Mouse (Mus musculus) MEL (cell line): ENCODE measurements around the gene Pygb. TPM values are rescaled to one million over a fixed set of nuclear protein-coding genes. Genes with fewer than 3 reads are reported as not detected.

Experiments used
- DNase-seq: peaks from one replicate; pipeline ENCODE4 v3.0.0; 2011; ENCODE audit warnings: low read depth, low spot score
- H3K27ac ChIP-seq: 2 replicates; pipeline ENCODE4 v1.5.1; 2012; ENCODE audit warnings: low read depth, mild to moderate bottlenecking, control low read depth, low read length, moderate library complexity; ENCODE audit not compliant: control insufficient read depth
- H3K27me3 ChIP-seq, 2 experiments: fragments of 150-350 bp in 1 of 2; sonication (generic) in 1 of 2; 2 replicates each; pipeline ENCODE4 v1.6.1; 2012; ENCODE audit warnings: low read length in 2 of 2, mild to moderate bottlenecking in 2 of 2, improper control_type of control experiment in 1 of 2, moderate library complexity in 1 of 2; ENCODE audit not compliant: insufficient read depth in 2 of 2, control insufficient read depth in 1 of 2
- H3K36me3 ChIP-seq, 2 experiments: 2 replicates each; pipeline ENCODE4 v1.6.1; 2012 to 2014; ENCODE audit warnings: low read length in 2 of 2, improper control_type of control experiment in 1 of 2, inconsistent platforms in 1 of 2, mild to moderate bottlenecking in 1 of 2; ENCODE audit not compliant: insufficient read depth in 2 of 2, control insufficient read depth in 1 of 2
- H3K4me1 ChIP-seq, 2 experiments: fragments of 150-350 bp in 1 of 2; sonication (generic) in 1 of 2; 2 replicates each; pipeline ENCODE4 v1.6.1; 2012; ENCODE audit warnings: low read length in 2 of 2, improper control_type of control experiment in 1 of 2, mild to moderate bottlenecking in 1 of 2; ENCODE audit not compliant: insufficient read depth in 2 of 2, control insufficient read depth in 1 of 2
- H3K4me3 ChIP-seq, 2 experiments: fragments of 150-350 bp in 1 of 2; sonication (generic) in 1 of 2; 2 replicates each; pipeline ENCODE4 v1.5.1; 2012; ENCODE audit warnings: low read depth in 2 of 2, low read length in 2 of 2, mild to moderate bottlenecking in 2 of 2, moderate library complexity in 2 of 2, control low read depth in 1 of 2, improper control_type of control experiment in 1 of 2; ENCODE audit not compliant: control insufficient read depth in 1 of 2, insufficient read depth in 1 of 2
- H3K79me2 ChIP-seq: 2 replicates; pipeline ENCODE4 v1.6.1; 2012; ENCODE audit warnings: mild to moderate bottlenecking, low read length, moderate library complexity; ENCODE audit not compliant: control insufficient read depth, poor library complexity, insufficient read depth
- H3K9ac ChIP-seq: 2 replicates; pipeline ENCODE4 v1.6.1; 2012; ENCODE audit warnings: low read depth, mild to moderate bottlenecking, control low read depth, low read length, moderate library complexity; ENCODE audit not compliant: control insufficient read depth, poor library complexity, severe bottlenecking
- H3K9me3 ChIP-seq: fragments of 150-350 bp; sonication (generic); replicated peaks from 2 replicates; pipeline ENCODE4 v1.6.1; 2012; ENCODE audit warnings: mild to moderate bottlenecking, low read length, improper control_type of control experiment, moderate library complexity; ENCODE audit not compliant: insufficient read depth
- BHLHE40 ChIP-seq: IDR thresholded peaks from 2 replicates; pipeline ENCODE4 v1.6.1; 2012; ENCODE audit warnings: low read depth, mild to moderate bottlenecking, inconsistent platforms, low read length, improper control_type of control experiment, borderline replicate concordance
- E2F4 ChIP-seq: IDR thresholded peaks from 2 replicates; pipeline ENCODE4 v1.6.1; 2011; ENCODE audit warnings: low read depth, low read length, improper control_type of control experiment, borderline replicate concordance
- ELF1 ChIP-seq: IDR thresholded peaks from 2 replicates; pipeline ENCODE4 v1.6.1; 2014; ENCODE audit warnings: low read depth, mild to moderate bottlenecking, inconsistent platforms, low read length, improper control_type of control experiment, moderate library complexity
- EP300 ChIP-seq, 2 experiments: IDR thresholded peaks; 2 replicates each; pipeline ENCODE4 v1.6.1; 2011; ENCODE audit warnings: improper control_type of control experiment in 2 of 2, low read length in 2 of 2, low read depth in 1 of 2, mild to moderate bottlenecking in 1 of 2
- ETS1 ChIP-seq: IDR thresholded peaks from 2 replicates; pipeline ENCODE4 v1.6.1; 2012; ENCODE audit warnings: low read depth, mild to moderate bottlenecking, inconsistent platforms, low read length, improper control_type of control experiment, moderate library complexity
- JUND ChIP-seq: IDR thresholded peaks from 2 replicates; pipeline ENCODE4 v1.6.1; 2011; ENCODE audit warnings: low read depth, mild to moderate bottlenecking, improper control_type of control experiment, low read length
- MAFK ChIP-seq: IDR thresholded peaks from 2 replicates; pipeline ENCODE4 v1.6.1; 2011; ENCODE audit warnings: low read depth, mild to moderate bottlenecking, low read length, improper control_type of control experiment, borderline replicate concordance
- MAX ChIP-seq: IDR thresholded peaks from 2 replicates; pipeline ENCODE4 v1.6.1; 2011; ENCODE audit warnings: low read length, improper control_type of control experiment
- MXI1 ChIP-seq: IDR thresholded peaks from 2 replicates; pipeline ENCODE4 v1.6.1; 2011; ENCODE audit warnings: mild to moderate bottlenecking, low read depth, low read length, improper control_type of control experiment
- NELFE ChIP-seq: IDR thresholded peaks from 2 replicates; pipeline ENCODE4 v1.6.1; 2011; ENCODE audit warnings: low read depth, low read length, improper control_type of control experiment
- POLR2A ChIP-seq, 2 experiments: IDR thresholded peaks; 2 replicates each; pipeline ENCODE4 v1.6.1; 2011 to 2012; ENCODE audit warnings: low read length in 2 of 2, mild to moderate bottlenecking in 2 of 2, control low read depth in 1 of 2, improper control_type of control experiment in 1 of 2, low read depth in 1 of 2, moderate library complexity in 1 of 2; ENCODE audit not compliant: control insufficient read depth in 1 of 2, insufficient read depth in 1 of 2, poor library complexity in 1 of 2
- POLR2AphosphoS2 ChIP-seq: IDR thresholded peaks from 2 replicates; pipeline ENCODE4 v1.6.1; 2011; ENCODE audit warnings: low read length, improper control_type of control experiment
- RCOR1 ChIP-seq: IDR thresholded peaks from 2 replicates; pipeline ENCODE4 v1.6.1; 2012; ENCODE audit warnings: low read depth, mild to moderate bottlenecking, inconsistent platforms, low read length, improper control_type of control experiment
- TBP ChIP-seq: IDR thresholded peaks from 2 replicates; pipeline ENCODE4 v1.8.0; 2011; ENCODE audit warnings: low read depth, low read length, improper control_type of control experiment
- TCF12 ChIP-seq: IDR thresholded peaks from 2 replicates; pipeline ENCODE4 v1.6.1; 2014; ENCODE audit warnings: low read depth, mild to moderate bottlenecking, inconsistent platforms, low read length, improper control_type of control experiment, moderate library complexity
- UBTF ChIP-seq: IDR thresholded peaks from 2 replicates; pipeline ENCODE4 v1.6.1; 2012; ENCODE audit warnings: low read depth, mild to moderate bottlenecking, inconsistent platforms, low read length, improper control_type of control experiment, moderate library complexity, borderline replicate concordance; ENCODE audit not compliant: insufficient read depth
- USF1 ChIP-seq: IDR thresholded peaks from 2 replicates; pipeline ENCODE4 v1.6.1; 2014; ENCODE audit warnings: low read depth, mild to moderate bottlenecking, inconsistent platforms, low read length, improper control_type of control experiment, moderate library complexity
- ZC3H11A ChIP-seq: IDR thresholded peaks from 2 replicates; pipeline ENCODE4 v1.6.1; 2012; ENCODE audit warnings: low read depth, mild to moderate bottlenecking, inconsistent platforms, low read length, improper control_type of control experiment
- ZMIZ1 ChIP-seq: IDR thresholded peaks from 2 replicates; pipeline ENCODE4 v1.6.1; 2012; ENCODE audit warnings: low read depth, mild to moderate bottlenecking, inconsistent platforms, low read length, improper control_type of control experiment, moderate library complexity
- ZNF384 ChIP-seq: IDR thresholded peaks from 2 replicates; pipeline ENCODE4 v1.6.1; 2012; ENCODE audit warnings: low read depth, mild to moderate bottlenecking, inconsistent platforms, low read length, improper control_type of control experiment
- polyA plus RNA-seq, 2 experiments: library from polyadenylated mRNA; stranded (reverse) in 1 of 2; unstranded in 1 of 2; fragments of >175 nt in 1 of 2; fragments of >200 nt in 1 of 2; gene quantifications; 2 replicates each; pipeline versions ENCODE4 v1.2.1 to v1.2.4; 2012; ENCODE audit warnings: low replicate concordance in 2 of 2, low read depth in 1 of 2; ENCODE audit not compliant: insufficient read length in 2 of 2, insufficient read depth in 1 of 2, missing spikeins in 1 of 2
- total RNA-seq: library from RNA; depleted of rRNA; stranded (reverse); fragments of 300-350 nt; gene quantifications from 2 replicates; pipeline ENCODE4 v1.2.3, GENCODE M21; 2012

Pygb gene
- total and polyA plus RNA-seq, 3 experiments, result 19.0 to 26.5 TPM; not detected in 1

GRCm38 (mm10) chr2:150830911-150831441 is 44.4 kb downstream of the Pygb start:
- H3K79me2 ChIP-seq, result no peaks in the 10 kb centered on the region
- H3K27ac ChIP-seq, result no peak overlapping the region
- H3K27me3 ChIP-seq, result no peaks in the 10 kb centered on the region
- H3K4me1 ChIP-seq, result no peaks in the 10 kb centered on the region
- no peaks in the 10 kb centered on the region for H3K36me3 ChIP-seq
- TF ChIP-seq ZMIZ1, result no peak
- TF ChIP-seq JUND, result no peak
- no peak for TF ChIP-seq NELFE
- TF ChIP-seq TCF12, result no peak
- no peak for TF ChIP-seq POLR2AphosphoS2
- H3K9me3 ChIP-seq, result no peaks in the 10 kb centered on the region
- H3K4me3 ChIP-seq, result no peak overlapping the region
- DNase-seq, result no peak
- H3K9ac ChIP-seq, result no peak overlapping the region

- no peak overlapping the region for H3K27ac ChIP-seq
Measured at GRCm38 (mm10) chr2:150832029-150832428, 45.5 kb downstream of the Pygb start.

GRCm38 (mm10) chr2:150834616-150835015 is 48.1 kb downstream of the Pygb start:
- no peaks in the 10 kb centered on the region for H3K36me3 ChIP-seq
- H3K9me3 ChIP-seq, result no peaks in the 10 kb centered on the region
- H3K27ac ChIP-seq, result no peak overlapping the region
- TF ChIP-seq ZNF384, result no peak
- no peak for TF ChIP-seq RCOR1
- TF ChIP-seq POLR2AphosphoS2, result no peak
- TF ChIP-seq POLR2A (IDR thresholded peaks at IDR 0.05; ENCODE audit: control insufficient read depth in 1 of 2, insufficient read depth in 1 of 2, low read depth in 1 of 2, low read length in 2 of 2, poor library complexity in 1 of 2), result no peak
- TF ChIP-seq TBP, result no peak
- TF ChIP-seq EP300 (IDR thresholded peaks at IDR 0.05; ENCODE audit: low read depth in 1 of 2, low read length in 2 of 2), result no peak
- H3K79me2 ChIP-seq, result no peaks in the 10 kb centered on the region
- no peak overlapping the region for H3K9ac ChIP-seq
- no peaks in the 10 kb centered on the region for H3K4me1 ChIP-seq
- no peak overlapping the region for H3K4me3 ChIP-seq
- H3K27me3 ChIP-seq, result no peaks in the 10 kb centered on the region
- DNase-seq, result no peak

More at GRCm38 (mm10) chr2:150832029-150832428, 45.5 kb downstream of the Pygb start:
- Histone ChIP-seq H3K9ac (no peak overlapping the region), H3K79me2 (no peaks in the 10 kb centered on the region), H3K9me3 (no peaks in the 10 kb centered on the region), H3K4me1 (no peaks in the 10 kb centered on the region), H3K36me3 (no peaks in the 10 kb centered on the region), H3K27me3 (no peaks in the 10 kb centered on the region), H3K4me3 (no peak overlapping the region)
- TF ChIP-seq UBTF (no peak), TBP (no peak), MXI1 (no peak), USF1 (no peak), ZC3H11A (no peak), ETS1 (no peak), MAX (no peak), BHLHE40 (no peak), E2F4 (no peak), ELF1 (no peak), POLR2A (IDR thresholded peaks at IDR 0.05; ENCODE audit: control insufficient read depth in 1 of 2, insufficient read depth in 1 of 2, low read depth in 1 of 2, low read length in 2 of 2, poor library complexity in 1 of 2) (no peak), MAFK (no peak)
- DNase-seq, result no peak
